Mouse (Mus musculus) neural tube, embryonic 12.5 days (tissue): ENCODE measurements at regions not wholly inside any gene's neighbourhood (a gene's known extent, or its start where the extent isn't known, plus 50 kb on each side); places are given as distances from the start of the nearest gene placed in this dataset.

Experiments used
- ATAC-seq: fragments of 200-750 bp; cut with Nextera tagmentation; 2 replicates; pipeline ENCODE4 v1.8.0; 2017; ENCODE audit warnings: low read depth, mild to moderate bottlenecking, moderate TSS enrichment, moderate library complexity; ENCODE audit not compliant: low FRiP score
- H3K27ac ChIP-seq: fragments of 300-500 bp; sonication (generic); 2 replicates; pipeline ENCODE4 v1.5.1; 2016
- H3K27me3 ChIP-seq: fragments of 300-500 bp; sonication (generic); replicated peaks from 2 replicates; pipeline ENCODE4 v1.6.1; 2016; ENCODE audit warnings: mild to moderate bottlenecking
- H3K36me3 ChIP-seq: fragments of 300-500 bp; sonication (generic); 2 replicates; pipeline ENCODE4 v1.6.1; 2016; ENCODE audit warnings: mild to moderate bottlenecking
- H3K4me1 ChIP-seq: fragments of 300-500 bp; sonication (generic); 2 replicates; pipeline ENCODE4 v1.6.1; 2016
- H3K4me2 ChIP-seq: fragments of 300-500 bp; sonication (generic); replicated peaks from 2 replicates; pipeline ENCODE4 v1.6.1; 2016; ENCODE audit warnings: mild to moderate bottlenecking
- H3K4me3 ChIP-seq: fragments of 300-500 bp; sonication (generic); 2 replicates; pipeline ENCODE4 v1.5.1; 2016
- H3K9ac ChIP-seq: fragments of 300-500 bp; sonication (generic); 2 replicates; pipeline ENCODE4 v1.6.1; 2016; ENCODE audit warnings: mild to moderate bottlenecking
- H3K9me3 ChIP-seq: fragments of 300-500 bp; sonication (generic); 2 replicates; pipeline ENCODE4 v1.6.1; 2016; ENCODE audit warnings: mild to moderate bottlenecking
- WGBS: fragments of 180-500 bp; shearing (Covaris S2); methylation state at CpG from one replicate; pipeline ENCODE4 v1.1.7; 2016; 5-methylcytosine and 5-hydroxymethylcytosine counted together

GRCm38 (mm10) chr5:47469394-47469793 lies 513.5 kb upstream of the Slit2 start:
- Histone ChIP-seq H3K36me3 (no peaks in the 10 kb centered on the region), H3K4me3 (no peak overlapping the region), H3K9ac (no peak overlapping the region), H3K27ac (no peak overlapping the region), H3K27me3 (no peaks in the 10 kb centered on the region), H3K4me2 (no peak overlapping the region), H3K4me1 (no peaks in the 10 kb centered on the region), H3K9me3 (no peaks in the 10 kb centered on the region)
- no peak for ATAC-seq
- WGBS = 81% methylated on average over 5 of the region's 5 CpGs

DNA sequence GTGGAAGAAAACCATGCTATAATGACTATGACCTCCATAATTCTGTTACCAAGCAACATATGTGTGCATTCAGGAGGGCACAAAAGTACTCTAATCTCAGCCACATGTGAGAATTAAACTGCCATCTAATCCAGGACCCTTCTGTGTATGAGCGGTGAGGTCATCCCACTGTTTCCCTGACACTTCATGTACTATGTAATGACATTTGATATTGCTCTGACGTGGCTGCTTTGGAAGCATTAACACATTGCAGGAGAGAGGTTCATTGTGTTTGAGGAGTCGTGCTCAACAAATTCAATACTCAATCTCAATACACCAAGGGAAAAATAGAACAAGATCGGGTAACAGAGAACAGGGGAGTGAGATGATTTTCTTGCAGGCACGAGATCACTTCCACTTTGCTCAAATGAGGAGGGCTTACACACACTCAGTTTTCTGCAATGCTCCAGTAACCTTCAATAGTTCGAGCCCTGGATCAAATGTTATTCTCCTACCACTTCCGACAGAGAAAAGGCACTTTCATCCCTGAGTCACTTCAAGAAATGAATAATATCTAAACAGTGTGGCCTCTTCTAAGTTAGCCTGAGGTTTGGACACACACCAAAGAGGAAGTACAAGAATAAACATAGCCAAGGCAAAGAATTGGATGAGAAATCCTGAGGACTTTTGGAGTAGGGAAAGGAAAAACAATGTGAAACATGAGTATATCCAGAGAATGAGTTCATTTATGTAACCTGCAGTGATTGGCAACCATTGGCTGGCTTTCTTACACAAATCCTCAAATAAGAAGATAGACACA lies 510.7 kb upstream of the Slit2 start:
- 78% methylated on average over 7 of the region's 7 CpGs for WGBS
- Histone ChIP-seq H3K4me2 (no peak overlapping the region), H3K9ac (no peak overlapping the region), H3K36me3 (no peaks in the 10 kb centered on the region), H3K4me1 (no peaks in the 10 kb centered on the region), H3K4me3 (no peak overlapping the region), H3K9me3 (no peaks in the 10 kb centered on the region), H3K27ac (no peak overlapping the region), H3K27me3 (no peaks in the 10 kb centered on the region)
- ATAC-seq = no peak

DNA sequence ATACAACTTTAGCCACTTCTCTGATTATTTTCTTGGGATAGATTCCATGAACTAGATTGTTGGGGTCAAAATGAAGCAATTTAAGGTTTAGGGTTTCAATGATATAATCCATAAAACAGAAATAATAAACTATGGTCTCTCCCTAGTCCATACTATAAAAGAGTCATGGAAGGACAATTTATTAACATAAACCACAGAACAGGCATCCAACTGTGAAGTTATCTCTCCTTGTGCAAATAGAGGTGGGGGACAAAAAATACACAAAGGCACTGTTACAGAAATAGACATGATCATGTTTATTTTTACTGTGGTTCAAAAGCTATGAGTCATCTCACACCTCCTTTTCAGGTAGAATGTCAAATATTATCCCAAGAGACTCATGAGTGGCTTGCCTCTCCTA lies 503.0 kb upstream of the Slit2 start:
- no peaks in the 10 kb centered on the region for H3K36me3 ChIP-seq
- no peaks in the 10 kb centered on the region for H3K27me3 ChIP-seq
- no peaks in the 10 kb centered on the region for H3K9me3 ChIP-seq
- no peak overlapping the region for H3K27ac ChIP-seq
- H3K4me2 ChIP-seq = no peak overlapping the region
- no peak overlapping the region for H3K4me3 ChIP-seq
- no peak for ATAC-seq
- no peaks in the 10 kb centered on the region for H3K4me1 ChIP-seq
- H3K9ac ChIP-seq = no peak overlapping the region

DNA sequence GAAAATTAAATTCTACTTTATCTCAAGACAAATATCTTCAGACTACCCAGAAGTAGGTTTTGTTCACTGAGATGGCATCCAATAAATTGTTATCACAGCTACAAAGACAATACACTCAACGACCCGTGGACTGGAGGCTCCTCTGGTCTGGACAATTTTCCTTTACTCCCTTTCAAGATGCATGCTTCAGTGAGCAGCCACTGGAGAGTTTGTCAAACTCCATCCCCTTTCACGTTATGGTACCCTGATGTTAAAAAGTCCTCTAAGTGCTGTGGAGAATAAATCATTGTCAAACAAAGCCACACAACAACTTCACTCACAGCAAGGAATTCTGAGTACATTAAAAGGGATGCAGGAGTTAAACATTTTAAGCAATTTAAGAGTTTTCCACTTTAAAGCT lies 486.7 kb upstream of the Slit2 start:
- Histone ChIP-seq H3K4me2 (no peak overlapping the region), H3K9me3 (no peaks in the 10 kb centered on the region), H3K36me3 (no peaks in the 10 kb centered on the region), H3K27ac (no peak overlapping the region), H3K4me3 (no peak overlapping the region), H3K4me1 (no peaks in the 10 kb centered on the region), H3K9ac (no peak overlapping the region), H3K27me3 (no peaks in the 10 kb centered on the region)
- 6% methylated on average over 3 of the region's 3 CpGs for whole genome bisulfite sequencing
- no peak for ATAC-seq

- Histone ChIP-seq H3K27ac (no peak overlapping the region), H3K4me1 (no peaks in the 10 kb centered on the region), H3K36me3 (no peaks in the 10 kb centered on the region), H3K9ac (no peak overlapping the region), H3K4me3 (no peak overlapping the region), H3K9me3 (no peaks in the 10 kb centered on the region), H3K27me3 (no peaks in the 10 kb centered on the region), H3K4me2 (no peak overlapping the region)
- WGBS = 83% methylated on average over 4 of the region's 4 CpGs
- no peak for ATAC-seq
Observed at GRCm38 (mm10) chr5:47502764-47503416, 480.0 kb upstream of the Slit2 start.

DNA sequence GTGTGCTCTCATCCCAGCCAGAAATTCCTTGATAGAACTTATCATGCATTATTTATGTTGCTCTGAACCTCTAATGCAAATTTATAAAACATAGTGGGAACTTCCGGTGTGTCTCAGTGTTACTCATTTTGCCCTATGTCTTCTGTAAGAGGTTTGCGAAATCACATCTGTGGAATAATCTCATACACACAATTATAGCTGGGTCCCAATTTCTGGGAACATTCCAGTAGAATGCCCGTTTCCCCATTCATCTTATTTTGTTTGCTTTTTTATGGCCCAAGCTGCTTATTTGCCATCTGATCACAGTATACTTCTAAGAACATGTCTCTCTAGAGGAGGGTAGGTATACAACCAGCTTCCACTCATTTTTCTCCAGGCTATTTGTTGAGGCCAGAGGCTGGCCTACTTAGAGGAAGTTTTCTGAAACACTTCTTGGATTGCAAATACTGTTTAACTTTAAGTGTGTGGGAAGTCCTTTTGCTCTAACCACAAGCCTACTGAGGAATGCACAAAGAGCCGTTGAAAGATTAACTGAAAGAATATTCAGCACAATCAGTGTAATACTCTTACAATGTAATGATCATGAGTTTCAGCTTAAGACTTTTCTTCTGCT lies 474.1 kb upstream of the Slit2 start:
- no peak for ATAC-seq

GRCm38 (mm10) chr5:47522161-47522942 lies 460.6 kb upstream of the Slit2 start:
- no peak overlapping the region for H3K27ac ChIP-seq
- no peaks in the 10 kb centered on the region for H3K4me1 ChIP-seq
- H3K4me2 ChIP-seq = no peak overlapping the region
- H3K27me3 ChIP-seq = no peaks in the 10 kb centered on the region
- ATAC-seq = no peak
- no peaks in the 10 kb centered on the region for H3K9me3 ChIP-seq
- H3K4me3 ChIP-seq = no peak overlapping the region
- H3K9ac ChIP-seq = no peak overlapping the region
- 37% methylated on average over 4 of the region's 4 CpGs for WGBS
- H3K36me3 ChIP-seq = no peaks in the 10 kb centered on the region

More for the DNA sequence above, 474.1 kb upstream of the Slit2 start:
- no peak overlapping the region for H3K9ac ChIP-seq
- no peak overlapping the region for H3K4me2 ChIP-seq
- no peaks in the 10 kb centered on the region for H3K27me3 ChIP-seq
- no peak overlapping the region for H3K4me3 ChIP-seq
- H3K27ac ChIP-seq = no peak overlapping the region
- 87% methylated on average over 4 of the region's 4 CpGs for WGBS
- H3K4me1 ChIP-seq = no peaks in the 10 kb centered on the region
- no peaks in the 10 kb centered on the region for H3K9me3 ChIP-seq
- no peaks in the 10 kb centered on the region for H3K36me3 ChIP-seq

GRCm38 (mm10) chr5:47528671-47529070 lies 454.3 kb upstream of the Slit2 start:
- Histone ChIP-seq H3K27me3 (no peaks in the 10 kb centered on the region), H3K4me1 (no peaks in the 10 kb centered on the region), H3K27ac (no peak overlapping the region), H3K4me3 (no peak overlapping the region), H3K9ac (no peak overlapping the region), H3K4me2 (no peak overlapping the region), H3K36me3 (no peaks in the 10 kb centered on the region), H3K9me3 (no peaks in the 10 kb centered on the region)
- WGBS = 92% methylated on average over 7 of the region's 7 CpGs
- ATAC-seq = no peak

DNA sequence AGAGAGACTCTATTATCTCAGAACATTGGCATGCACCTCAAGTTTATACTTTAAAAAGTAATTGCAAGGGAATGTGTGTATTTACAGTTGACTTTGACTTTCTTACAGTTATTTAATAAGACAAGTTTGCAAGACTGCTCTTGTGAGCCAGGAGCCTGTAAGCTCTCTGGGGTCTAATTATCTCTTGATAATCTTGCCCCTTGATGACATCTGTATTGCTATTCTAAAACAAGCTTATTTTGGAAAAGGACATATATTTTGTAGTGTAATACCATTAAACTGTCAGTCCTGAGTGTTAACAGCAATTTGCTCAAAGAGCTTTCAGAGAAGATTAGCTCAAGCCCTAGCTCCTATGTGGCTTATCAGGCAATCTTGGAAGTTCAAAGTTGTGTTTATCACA lies 445.4 kb upstream of the Slit2 start:
- no peaks in the 10 kb centered on the region for H3K4me1 ChIP-seq
- ATAC-seq = no peak
- H3K27ac ChIP-seq = no peak overlapping the region
- H3K4me2 ChIP-seq = no peak overlapping the region
- H3K27me3 ChIP-seq = no peaks in the 10 kb centered on the region
- H3K9ac ChIP-seq = no peak overlapping the region
- H3K4me3 ChIP-seq = no peak overlapping the region
- H3K9me3 ChIP-seq = no peaks in the 10 kb centered on the region
- H3K36me3 ChIP-seq = no peaks in the 10 kb centered on the region

- ATAC-seq = no peak
- no peaks in the 10 kb centered on the region for H3K36me3 ChIP-seq
- WGBS = 71% methylated on average over 1 of the region's 1 CpGs
Observed at GRCm38 (mm10) chr5:47542248-47542647, 440.7 kb upstream of the Slit2 start.

DNA sequence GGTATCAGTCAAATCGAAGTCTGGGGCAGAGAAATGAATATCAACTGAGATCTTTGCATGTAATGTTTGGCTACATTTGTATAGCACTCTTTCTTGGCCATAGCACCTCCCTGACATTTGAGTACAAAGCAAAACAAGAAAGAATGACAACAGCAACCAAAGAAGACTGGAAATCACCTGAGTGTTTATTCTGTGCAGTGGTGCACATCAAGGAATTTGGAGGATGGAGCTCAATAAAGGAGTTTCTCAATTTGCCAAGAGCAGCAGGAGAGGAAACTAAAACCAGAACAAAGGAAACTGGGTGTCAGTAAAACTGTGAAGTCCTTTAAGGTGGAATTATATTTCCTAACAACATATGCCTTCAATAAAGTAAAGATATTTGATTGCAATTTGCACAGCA lies 426.2 kb upstream of the Slit2 start:
- H3K4me2 ChIP-seq = no peak overlapping the region
- no peak overlapping the region for H3K4me3 ChIP-seq
- H3K4me1 ChIP-seq = no peaks in the 10 kb centered on the region
- ATAC-seq = no peak
- H3K27me3 ChIP-seq = no peaks in the 10 kb centered on the region
- H3K9me3 ChIP-seq = no peaks in the 10 kb centered on the region
- H3K9ac ChIP-seq = no peak overlapping the region
- H3K27ac ChIP-seq = no peak overlapping the region
- H3K36me3 ChIP-seq = no peaks in the 10 kb centered on the region
- 66% methylated on average over 1 of the region's 1 CpGs for WGBS

More at GRCm38 (mm10) chr5:47542248-47542647, 440.7 kb upstream of the Slit2 start:
- no peak overlapping the region for H3K4me2 ChIP-seq
- H3K9ac ChIP-seq = no peak overlapping the region
- no peaks in the 10 kb centered on the region for H3K27me3 ChIP-seq
- no peak overlapping the region for H3K4me3 ChIP-seq
- H3K4me1 ChIP-seq = no peaks in the 10 kb centered on the region
- H3K9me3 ChIP-seq = no peaks in the 10 kb centered on the region
- no peak overlapping the region for H3K27ac ChIP-seq

DNA sequence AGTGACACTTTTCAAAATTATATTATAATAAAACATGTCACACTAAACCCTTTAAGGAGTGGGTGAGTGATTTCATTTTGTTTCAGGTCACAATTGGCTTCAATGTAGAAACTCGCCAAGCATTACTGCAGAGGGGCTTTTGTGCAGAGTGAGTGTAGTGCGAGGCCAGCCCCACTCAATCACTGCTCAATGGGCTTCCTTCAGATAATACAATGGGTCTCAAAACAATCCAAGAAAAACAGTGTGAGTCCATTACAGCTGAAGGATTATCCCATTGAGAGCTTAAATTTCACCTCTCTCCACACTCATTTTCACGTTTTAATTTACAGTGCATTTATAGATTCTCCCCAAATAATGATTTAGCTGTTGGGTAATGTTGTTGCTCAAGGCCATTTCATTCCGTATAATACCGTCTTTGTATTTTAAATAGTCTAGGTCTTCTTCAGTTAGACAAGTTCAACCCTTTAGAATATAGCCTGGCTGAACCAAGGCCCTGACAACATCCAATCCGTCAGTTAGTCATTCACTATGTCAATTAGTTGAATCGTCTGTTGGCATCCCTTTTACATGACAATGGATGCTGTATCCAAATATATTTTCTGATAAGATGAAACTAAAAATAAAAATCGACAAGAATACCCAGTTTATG lies 425.7 kb upstream of the Slit2 start:
- Histone ChIP-seq H3K4me1 (no peaks in the 10 kb centered on the region), H3K4me3 (no peak overlapping the region), H3K36me3 (no peaks in the 10 kb centered on the region), H3K27me3 (no peaks in the 10 kb centered on the region), H3K9me3 (no peaks in the 10 kb centered on the region), H3K9ac (no peak overlapping the region), H3K27ac (no peak overlapping the region), H3K4me2 (no peak overlapping the region)
- ATAC-seq = peak; percentile 56; the same call in 1 of the 2 replicates
- 25% methylated on average over 8 of the region's 8 CpGs for WGBS
